Mouse (Mus musculus): ENCODE measurements around the gene Sdad1.

Gene Sdad1

GRCm38 (mm10) chr5:92312046-92312715, 1.9 kb upstream of the Sdad1 start:
- peak; percentile 84 to 91 for DNase-seq

GRCm38 (mm10) chr5:92304291-92304690, 6.0 kb downstream of the Sdad1 start:
- no peak for DNase-seq

- DNase-seq: no peak
Measured at GRCm38 (mm10) chr5:92302149-92302840, 8.0 kb downstream of the Sdad1 start.

DNA sequence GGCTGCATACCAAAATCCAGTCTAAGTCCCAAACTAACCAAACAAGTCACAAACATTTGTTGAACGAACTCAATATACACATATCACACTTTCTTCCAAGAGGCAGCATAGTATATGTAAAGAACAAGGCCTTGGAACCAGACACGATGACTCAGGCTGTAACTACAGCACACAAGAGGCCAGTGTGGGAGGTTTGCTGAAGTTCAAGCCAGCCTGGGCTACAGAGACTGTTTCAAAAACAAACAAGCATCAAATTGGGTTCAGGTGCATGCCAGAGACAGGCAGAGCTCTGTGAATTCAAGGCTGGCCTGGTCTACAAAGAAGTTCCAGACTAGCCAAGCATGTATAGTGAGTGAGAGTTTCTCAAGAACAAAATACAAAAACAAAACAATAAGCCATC, 15.8 kb downstream of the Sdad1 start:
- no peak for DNase-seq

DNA sequence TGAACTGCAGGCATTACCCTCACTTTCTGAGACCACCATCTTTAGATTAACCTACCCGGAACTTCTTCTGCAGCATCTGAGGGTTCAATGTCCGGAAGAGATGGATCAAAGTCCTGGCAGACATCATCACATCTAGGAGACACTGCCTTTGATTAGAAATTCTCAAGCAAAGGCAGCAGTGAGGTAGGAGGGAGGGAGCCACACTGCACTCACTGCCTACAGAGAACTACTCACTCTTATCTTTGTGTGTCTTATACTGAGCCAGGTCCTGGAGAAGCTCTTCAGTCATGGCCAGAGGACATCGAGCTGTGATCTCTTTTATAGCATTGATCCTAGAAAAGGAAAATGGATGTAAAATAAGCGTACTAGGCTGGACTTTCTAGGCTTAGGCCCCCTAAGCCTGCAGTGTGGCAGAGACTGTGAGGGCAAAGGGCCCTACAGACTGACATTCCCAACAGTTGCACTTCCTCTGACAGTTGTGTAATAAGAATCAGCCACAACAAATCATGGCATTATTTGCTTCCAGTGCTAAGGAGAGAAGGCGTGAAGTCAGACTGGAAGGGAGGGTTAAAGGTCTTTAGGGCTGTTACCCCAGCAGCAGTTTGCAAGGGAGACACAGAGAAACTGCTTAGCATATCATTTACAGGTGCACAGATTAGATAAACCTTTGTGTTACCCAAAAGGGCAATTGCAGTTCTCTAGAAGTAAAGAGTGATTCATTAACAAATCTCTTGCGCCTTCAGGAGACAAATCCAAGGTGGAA, 18.4 kb downstream of the Sdad1 start:
- DNase-seq: no peak

DNA sequence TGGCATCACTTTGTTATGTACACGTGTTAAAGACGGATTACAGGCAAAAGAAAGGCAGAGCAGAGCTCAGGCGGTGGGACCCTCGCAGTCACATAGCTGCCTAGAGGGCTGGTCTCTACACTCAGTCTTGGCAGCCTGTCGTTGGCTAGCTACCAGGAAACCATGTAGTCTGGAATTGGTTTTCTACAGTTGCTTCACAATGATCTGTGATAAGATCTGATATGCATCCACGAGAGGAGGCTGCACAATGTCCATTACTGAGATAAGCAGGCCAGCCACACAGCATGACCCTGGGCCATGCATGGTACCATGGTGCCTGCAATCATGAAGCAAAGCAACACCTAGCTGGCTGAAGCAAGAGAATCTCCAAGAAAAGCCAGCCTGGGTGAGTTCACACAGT, 22.4 kb downstream of the Sdad1 start:
- DNase-seq: no peak

- no peak for DNase-seq
Measured at GRCm38 (mm10) chr5:92283107-92283506, 27.2 kb downstream of the Sdad1 start.

DNA sequence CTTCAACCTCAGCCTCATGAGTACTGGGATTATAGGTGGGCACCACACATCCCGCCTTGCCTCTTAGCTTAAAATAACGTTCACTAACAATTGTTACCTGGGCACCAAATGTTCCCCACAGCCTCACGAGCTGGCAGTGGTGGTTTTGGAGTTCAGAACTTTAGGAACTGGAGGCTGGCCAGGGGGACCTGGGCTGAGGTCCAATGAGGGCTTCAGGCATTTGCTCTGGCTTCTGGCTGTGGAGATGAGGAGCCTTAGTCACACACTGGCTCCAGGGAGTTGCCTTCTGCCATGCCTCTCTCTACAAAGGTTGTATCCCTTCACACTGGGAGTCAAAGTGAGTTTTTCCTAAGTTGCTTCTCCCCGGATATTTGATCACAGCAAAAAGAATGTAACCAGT, 27.7 kb downstream of the Sdad1 start:
- no peak for DNase-seq

DNA sequence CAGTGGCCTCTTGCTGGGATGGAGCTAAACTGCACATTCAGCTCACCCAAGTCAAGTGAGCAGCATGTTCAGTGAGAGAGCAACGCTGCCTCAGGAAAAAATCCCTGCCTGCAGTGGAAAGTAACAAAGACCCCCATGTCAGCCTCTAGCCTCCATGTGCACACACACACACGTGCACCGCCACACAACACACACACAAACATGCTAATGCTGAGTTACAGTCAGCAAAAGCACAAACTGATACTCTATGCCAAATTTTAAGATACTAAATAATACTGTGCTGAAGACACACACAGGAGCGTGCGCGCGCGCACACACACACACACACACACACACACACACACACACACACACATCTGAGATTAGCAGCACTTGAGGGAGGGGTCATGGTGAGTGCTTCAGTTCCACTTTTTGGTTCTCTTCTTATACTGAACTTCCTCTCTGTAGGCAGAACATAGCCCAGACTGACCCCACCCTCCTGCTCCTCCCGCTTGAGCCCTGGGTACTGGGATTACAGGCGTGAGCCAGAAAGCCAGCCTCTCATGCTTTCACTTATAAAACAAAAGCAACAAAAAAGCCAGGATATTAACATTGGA, 31.2 kb downstream of the Sdad1 start:
- no peak for DNase-seq

GRCm38 (mm10) chr5:92277437-92278394, 32.6 kb downstream of the Sdad1 start, which contains the start of gene Naaa:
Naaa (minus strand) TSS chr5:92278170.
- peak; percentile 88 to 91 for DNase-seq

- no peak for DNase-seq
Measured at GRCm38 (mm10) chr5:92270496-92270895, 39.8 kb downstream of the Sdad1 start.

DNA sequence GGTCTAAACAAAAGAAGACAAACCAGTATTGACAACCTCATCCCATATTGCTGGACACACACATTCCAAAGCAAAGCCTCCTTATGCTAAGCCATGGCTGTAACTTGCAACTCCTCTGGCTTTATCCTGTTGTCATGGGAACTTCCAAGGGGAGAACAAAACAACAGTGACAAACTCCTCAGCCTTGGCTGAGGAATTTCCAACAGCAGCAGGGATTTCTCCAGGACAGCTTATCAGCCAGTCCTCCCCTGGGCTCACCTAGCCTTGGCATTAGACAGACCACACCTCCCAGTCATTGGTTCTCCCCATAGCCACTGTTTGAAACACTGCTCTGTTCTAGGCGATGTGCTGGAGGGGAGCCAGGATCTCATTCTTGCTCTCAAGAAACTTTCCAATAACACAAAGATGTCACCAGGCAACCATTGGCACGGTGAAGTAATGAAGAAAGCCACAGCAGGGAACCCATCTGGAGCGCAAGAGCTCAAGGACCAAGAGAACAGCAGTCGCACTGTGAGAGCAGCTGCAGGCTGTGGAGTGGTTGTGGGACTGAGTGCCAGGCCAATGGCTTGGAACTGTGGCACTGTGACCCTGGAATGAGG, 46.4 kb downstream of the Sdad1 start:
- DNase-seq: peak; percentile 28 to 32

- no peak for DNase-seq
Measured at GRCm38 (mm10) chr5:92262646-92263045, 47.6 kb downstream of the Sdad1 start.

GRCm38 (mm10) chr5:92256218-92256617, 54.1 kb downstream of the Sdad1 start, which contains the start of gene Ppef2:
Ppef2 (minus strand) TSS chr5:92256278.
- DNase-seq: no peak

DNA sequence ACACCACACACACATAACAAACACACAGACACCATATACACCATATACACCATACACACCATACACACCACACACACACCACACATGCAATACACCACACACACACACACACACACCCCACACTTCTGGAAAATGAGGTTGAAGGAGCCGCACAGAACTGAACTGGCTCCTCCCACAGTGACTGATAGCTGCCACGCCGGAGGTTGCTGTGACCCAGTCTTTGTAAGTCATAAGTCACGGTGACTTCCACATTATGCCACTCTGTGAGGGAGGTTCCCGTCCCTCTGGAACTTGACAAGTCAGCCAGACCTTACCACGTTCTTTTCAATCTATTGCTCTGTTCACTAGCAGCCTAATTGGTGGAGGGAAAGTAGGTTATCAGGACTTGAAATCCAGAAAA, 55.8 kb downstream of the Sdad1 start:
- no peak for DNase-seq

- peak; percentile 8 for DNase-seq
Measured at GRCm38 (mm10) chr5:92252797-92253343, 57.4 kb downstream of the Sdad1 start.

DNA sequence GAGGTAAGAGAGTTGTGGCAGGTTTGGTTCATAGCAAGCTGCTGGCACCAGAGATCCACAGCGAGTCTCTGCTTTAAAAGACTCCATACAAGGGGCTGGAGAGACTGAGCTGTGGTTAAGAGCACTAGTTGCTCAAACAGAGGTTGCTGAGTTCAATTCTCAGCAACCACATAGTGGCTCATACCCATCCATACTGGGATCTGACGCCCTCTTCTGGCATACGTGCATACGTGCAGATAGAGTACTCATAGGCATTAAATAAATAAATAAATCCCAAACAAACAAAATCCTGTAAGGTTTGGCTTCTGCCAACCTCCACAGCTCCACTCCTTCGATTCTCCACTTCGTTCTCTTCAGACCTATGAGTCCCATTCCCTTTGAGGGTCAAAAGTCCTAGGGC, 58.2 kb downstream of the Sdad1 start:
- no peak for DNase-seq

GRCm38 (mm10) chr5:92248614-92249013, 61.7 kb downstream of the Sdad1 start:
- no peak for DNase-seq

DNA sequence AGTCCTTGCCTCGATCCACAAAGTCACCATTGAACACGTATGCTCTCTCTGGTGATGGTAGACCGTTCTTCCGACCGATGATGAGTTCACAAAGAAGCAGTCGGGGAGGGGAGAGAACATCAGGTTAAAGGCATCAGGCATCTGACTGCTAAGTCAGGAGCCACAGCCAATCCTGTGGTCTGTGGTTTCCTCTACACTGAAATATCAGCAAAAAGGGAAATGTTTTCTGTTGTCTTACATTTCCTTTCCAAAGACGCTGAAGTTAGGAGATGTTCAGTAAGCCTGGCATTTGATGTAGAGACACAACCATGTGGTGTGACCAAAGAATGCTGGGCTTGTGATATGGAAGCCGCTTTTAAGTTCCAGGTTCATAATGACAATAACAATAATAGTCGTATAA, 64.8 kb downstream of the Sdad1 start:
- DNase-seq: no peak

DNA sequence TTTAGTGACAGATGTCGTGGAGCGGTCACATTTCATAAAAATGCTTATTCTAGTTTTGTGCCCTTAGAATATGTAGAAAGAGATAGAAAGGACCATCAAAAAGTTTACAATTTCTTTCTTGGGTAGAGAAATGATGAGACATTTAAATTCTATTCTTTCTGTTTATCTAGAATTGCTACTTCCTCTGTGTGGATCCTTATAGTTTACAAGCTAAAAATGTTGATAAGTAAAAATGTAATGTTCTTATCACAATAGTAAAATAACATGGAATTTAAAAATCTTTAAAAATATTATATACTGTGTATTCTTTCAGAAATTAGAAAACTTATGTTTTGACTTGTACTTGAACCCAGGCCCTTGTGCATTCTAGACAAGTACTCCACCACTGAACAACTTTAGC, 65.4 kb downstream of the Sdad1 start:
- no peak for DNase-seq

DNA sequence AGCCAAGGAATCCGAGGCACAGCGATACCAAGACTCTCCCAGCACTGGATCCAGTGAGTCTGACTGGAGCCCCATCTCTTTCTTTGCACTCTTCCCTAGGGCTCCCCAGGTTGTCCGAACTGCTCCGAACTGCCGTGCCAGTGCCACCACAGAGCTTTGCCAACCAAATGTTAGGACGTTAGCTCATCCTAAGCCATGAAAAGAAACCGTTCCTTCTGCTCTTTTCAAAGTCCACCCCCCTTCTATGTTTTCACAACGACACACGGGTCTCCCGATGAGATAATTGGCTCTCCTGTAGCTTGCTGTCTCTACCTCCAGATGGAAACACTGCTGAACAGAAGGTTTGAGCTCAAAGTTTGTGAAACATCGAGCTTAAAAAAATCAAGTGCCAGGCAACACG, 69.5 kb downstream of the Sdad1 start:
- no peak for DNase-seq
